Mouse (Mus musculus) bone marrow, adult 2 months (tissue): ENCODE results near the gene Lrig2.

ENCODE experiments used
- CTCF ChIP-seq: fragments of 200-500 bp; IDR thresholded peaks from 2 replicates; pipeline ENCODE4 v1.5.1; 2011; ENCODE audit warnings: low read length, control low read depth; ENCODE audit not compliant: control insufficient read depth, insufficient read depth
- POLR2A ChIP-seq: fragments of 200-500 bp; IDR thresholded peaks from 2 replicates; pipeline ENCODE4 v1.6.1; 2011; ENCODE audit warnings: low read depth, mild to moderate bottlenecking, control low read depth, low read length, borderline replicate concordance; ENCODE audit not compliant: control insufficient read depth

- TF ChIP-seq POLR2A (no peak), CTCF (no peak)
These were observed 126.1 kb downstream of the Lrig2 start for GRCm38 (mm10) chr3:104385587-104385986.
